Mouse (Mus musculus): ENCODE data around the gene Gm28434. TPM values are rescaled to one million over a fixed set of nuclear protein-coding genes. Genes with fewer than 3 reads are reported as not detected.

Gm28434 gene
- total RNA-seq (2017) = not detected in 2 replicates

GRCm38 (mm10) chr5:87969201-87969600 lies at the start of gene Gm28434, which contains the start of gene 2310003L06Rik:
Gm28434 (plus strand) TSS chr5:87969517.
2310003L06Rik (plus strand) TSS chr5:87969459.
- no peak for ATAC-seq (replicated peaks in 1 of 2; ENCODE audit: insufficient read depth in 1 of 2, low FRiP score in 2 of 2, low TSS enrichment in 1 of 2, low read depth in 1 of 2, poor library complexity in 2 of 2, severe bottlenecking in 2 of 2)

- no peak for ATAC-seq (replicated peaks in 1 of 2; ENCODE audit: insufficient read depth in 1 of 2, low FRiP score in 2 of 2, low TSS enrichment in 1 of 2, low read depth in 1 of 2, poor library complexity in 2 of 2, severe bottlenecking in 2 of 2)
Observed at GRCm38 (mm10) chr5:87925372-87925771, 43.9 kb upstream of the Gm28434 start, which contains the start of gene Csn3. Csn3 (plus strand) TSS chr5:87925579.

GRCm38 (mm10) chr5:87931603-87932002 lies 37.7 kb upstream of the Gm28434 start:
- ATAC-seq (replicated peaks in 1 of 2; ENCODE audit: insufficient read depth in 1 of 2, low FRiP score in 2 of 2, low TSS enrichment in 1 of 2, low read depth in 1 of 2, poor library complexity in 2 of 2, severe bottlenecking in 2 of 2) = no peak

DNA sequence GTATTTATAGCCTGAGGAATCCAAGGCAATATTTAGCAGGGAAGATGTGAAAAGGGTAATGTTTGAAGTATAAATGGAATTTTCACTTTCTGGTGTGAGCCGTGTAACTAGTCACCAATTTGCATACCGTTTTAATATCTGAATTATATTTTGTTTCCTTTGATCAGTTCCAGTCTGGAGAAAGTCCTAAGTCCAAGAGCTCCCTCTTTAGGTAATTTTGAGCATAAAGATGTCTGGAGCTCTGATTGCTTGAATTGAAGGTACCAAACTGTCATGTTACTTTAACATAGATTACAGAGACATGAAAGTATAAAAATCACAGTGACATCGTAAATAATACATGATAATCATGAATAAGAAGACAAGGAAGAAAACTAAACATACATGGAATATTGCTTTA lies 28.6 kb upstream of the Gm28434 start:
- ATAC-seq (replicated peaks in 1 of 2; ENCODE audit: insufficient read depth in 1 of 2, low FRiP score in 2 of 2, low TSS enrichment in 1 of 2, low read depth in 1 of 2, poor library complexity in 2 of 2, severe bottlenecking in 2 of 2) = no peak

DNA sequence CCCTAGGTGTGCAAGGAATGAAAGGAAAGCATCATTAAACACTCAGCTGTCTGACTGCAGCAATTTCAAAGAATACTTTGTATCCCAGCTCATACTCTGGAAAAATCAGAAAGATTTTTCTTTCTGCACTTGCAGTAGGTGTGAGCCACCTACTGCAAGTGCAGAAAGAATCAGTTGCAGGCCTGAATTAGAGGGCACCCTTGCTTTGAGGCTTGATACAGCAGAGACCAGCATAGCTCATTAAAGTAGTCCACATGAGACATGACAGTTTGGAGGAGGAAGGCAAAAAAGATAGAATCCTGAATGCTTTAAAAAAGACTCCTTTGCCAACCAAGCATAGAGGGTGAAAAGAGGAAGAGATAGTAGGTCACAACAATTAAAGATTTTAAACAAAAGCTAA lies 26.8 kb upstream of the Gm28434 start:
- no peak for ATAC-seq (replicated peaks in 1 of 2; ENCODE audit: insufficient read depth in 1 of 2, low FRiP score in 2 of 2, low TSS enrichment in 1 of 2, low read depth in 1 of 2, poor library complexity in 2 of 2, severe bottlenecking in 2 of 2)

GRCm38 (mm10) chr5:87951836-87952235 lies 17.5 kb upstream of the Gm28434 start:
- no peak for ATAC-seq (replicated peaks in 1 of 2; ENCODE audit: insufficient read depth in 1 of 2, low FRiP score in 2 of 2, low TSS enrichment in 1 of 2, low read depth in 1 of 2, poor library complexity in 2 of 2, severe bottlenecking in 2 of 2)

GRCm38 (mm10) chr5:87979139-87979538 lies 9.8 kb downstream of the Gm28434 start, which contains the start of gene Cabs1:
Cabs1 (plus strand) TSS chr5:87979439.
- no peak for ATAC-seq (replicated peaks in 1 of 2; ENCODE audit: insufficient read depth in 1 of 2, low FRiP score in 2 of 2, low TSS enrichment in 1 of 2, low read depth in 1 of 2, poor library complexity in 2 of 2, severe bottlenecking in 2 of 2)

GRCm38 (mm10) chr5:87982468-87983214 lies 13.3 kb downstream of the Gm28434 start:
- ATAC-seq (replicated peaks in 1 of 2; ENCODE audit: insufficient read depth in 1 of 2, low FRiP score in 2 of 2, low TSS enrichment in 1 of 2, low read depth in 1 of 2, poor library complexity in 2 of 2, severe bottlenecking in 2 of 2) = 0 out of 4 replicates have a peak, but pooled peaks of 1 of the 2 experiments have one; percentile 25

DNA sequence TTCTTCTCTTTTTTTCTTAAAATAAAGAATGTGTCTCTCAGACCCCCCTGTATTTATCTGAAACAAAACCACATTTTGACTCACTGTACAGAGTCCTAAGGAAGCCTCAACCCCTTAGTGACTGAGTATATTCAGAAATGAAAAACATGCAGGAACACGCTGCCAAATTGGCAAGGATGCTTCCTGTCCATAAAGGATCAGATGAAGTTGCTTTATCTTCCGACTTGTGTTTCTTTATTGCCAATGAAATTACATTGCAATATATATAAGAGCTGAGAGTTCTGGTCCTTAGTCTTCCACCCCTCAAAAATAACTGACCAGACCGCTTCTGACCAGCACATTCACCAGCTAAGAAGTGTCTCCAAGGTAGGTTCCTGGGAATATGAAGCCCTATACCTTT lies 32.9 kb downstream of the Gm28434 start, which contains the start of gene Smr3a:
Gene Smr3a (plus strand): TSS at position 301 of the 400 bp plus-strand sequence.
- no peak for ATAC-seq (replicated peaks in 1 of 2; ENCODE audit: insufficient read depth in 1 of 2, low FRiP score in 2 of 2, low TSS enrichment in 1 of 2, low read depth in 1 of 2, poor library complexity in 2 of 2, severe bottlenecking in 2 of 2)

- ATAC-seq (replicated peaks in 1 of 2; ENCODE audit: insufficient read depth in 1 of 2, low FRiP score in 2 of 2, low TSS enrichment in 1 of 2, low read depth in 1 of 2, poor library complexity in 2 of 2, severe bottlenecking in 2 of 2) = no peak
Observed at GRCm38 (mm10) chr5:88005241-88005640, 35.9 kb downstream of the Gm28434 start.

Other genes with a start within 250 kb of the Gm28434 start
- gene Csn1s2a, start 194.9 kb upstream of the Gm28434 start, total RNA-seq (2017) = not detected in 2 replicates
- gene Csn1s2b, start 161.4 kb upstream of the Gm28434 start, total RNA-seq (2017) = not detected in 2 replicates
- gene Prr27, start 143.8 kb upstream of the Gm28434 start, total RNA-seq (2017) = not detected in 2 replicates
- not detected in 2 replicates for gene Odam, start 84.5 kb upstream of the Gm28434 start, total RNA-seq (2017)
- not detected in 2 replicates for gene Csn3, start 43.9 kb upstream of the Gm28434 start, total RNA-seq (2017)
- gene 2310003L06Rik, start 58 bp upstream of the Gm28434 start, total RNA-seq (2017) = not detected in 2 replicates
- not detected in 2 replicates for gene Cabs1, start 9.9 kb downstream of the Gm28434 start, total RNA-seq (2017)
- not detected in 2 replicates for gene Smr3a, start 33.0 kb downstream of the Gm28434 start, total RNA-seq (2017)
- gene Smr2, start 117.0 kb downstream of the Gm28434 start, total RNA-seq (2017) = not detected in 2 replicates
- gene Gm11116, start 142.0 kb downstream of the Gm28434 start, total RNA-seq (2017) = not detected in 2 replicates
- not detected in 2 replicates for gene Gm11115, start 184.6 kb downstream of the Gm28434 start, total RNA-seq (2017)

Measured in hematopoietic stem cell, adult 5-6 weeks (primary cell).